Mouse (Mus musculus): ENCODE measurements at regions not wholly inside any gene's neighbourhood (a gene's known extent, or its start where the extent isn't known, plus 50 kb on each side); places are given as distances from the start of the nearest gene placed in this dataset.

DNA sequence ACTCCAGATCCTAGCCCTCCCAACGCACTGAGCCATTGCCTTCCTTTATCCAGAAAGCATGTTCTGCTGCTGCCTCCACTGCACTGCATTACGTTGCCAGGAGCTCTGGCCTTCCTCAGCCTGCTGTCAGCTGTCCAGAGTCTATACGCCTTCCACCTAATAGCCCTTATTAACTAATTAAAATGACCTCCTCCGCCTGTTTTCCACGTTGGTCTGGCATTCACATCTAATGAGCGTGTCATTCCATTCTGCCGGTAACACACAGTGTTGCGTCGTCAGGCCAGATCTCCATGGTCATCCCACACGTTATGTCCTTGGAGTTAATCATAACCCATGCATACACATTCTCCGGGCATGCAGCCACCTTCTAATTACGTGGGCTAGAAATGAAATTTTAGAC is 56.7 kb upstream of the Med4 start:
- CTCF ChIA-PET: no interaction called here

DNA sequence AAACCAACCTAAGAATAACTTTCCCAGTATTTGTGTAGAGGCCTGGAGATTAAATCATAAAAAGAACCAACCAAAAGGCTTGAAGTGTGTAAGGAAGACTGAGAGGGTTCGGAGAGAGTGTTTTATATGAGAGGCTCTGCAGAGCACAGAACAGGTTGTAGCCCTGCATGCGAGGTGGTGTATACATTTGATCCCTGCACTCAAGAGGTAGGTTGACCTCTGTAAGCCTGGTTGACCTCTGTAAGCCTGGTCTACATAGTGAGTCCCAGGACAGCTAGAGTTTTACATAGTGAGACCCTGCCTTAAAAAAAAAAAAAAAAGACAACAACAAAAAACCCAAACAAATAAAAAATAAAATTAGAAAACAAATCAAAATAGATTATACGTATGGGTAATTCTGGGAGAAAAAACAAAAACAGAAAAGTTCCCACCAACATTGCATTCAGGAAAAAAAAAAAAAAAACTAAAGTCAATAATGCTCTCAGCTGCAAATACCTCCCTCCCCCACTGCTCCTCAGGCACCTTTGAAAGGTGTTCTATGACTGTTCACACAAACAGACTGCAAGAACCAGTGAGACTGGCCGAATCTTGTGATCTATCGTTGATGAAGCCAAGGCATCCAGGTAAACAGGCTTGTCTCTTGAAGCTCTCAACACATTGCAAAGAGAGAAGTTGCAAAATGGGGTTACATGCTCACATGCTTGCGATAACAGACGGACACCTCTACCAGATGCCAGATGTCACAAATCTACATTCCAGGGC is 57.3 kb upstream of the Med4 start:
- CTCF ChIA-PET: no interaction called here

- CTCF ChIA-PET: no interaction called here
These were observed 58.4 kb upstream of the Med4 start for GRCm38 (mm10) chr14:73451291-73452045.

- CTCF ChIA-PET: no interaction called here
These were observed 59.8 kb upstream of the Med4 start for GRCm38 (mm10) chr14:73449901-73450495.

GRCm38 (mm10) chr14:73449111-73449510 is 60.7 kb upstream of the Med4 start:
- CTCF ChIA-PET: no interaction called here

- CTCF ChIA-PET: no interaction called here
These were observed 60.6 kb upstream of the Itm2b start for GRCm38 (mm10) chr14:73445508-73446256.

DNA sequence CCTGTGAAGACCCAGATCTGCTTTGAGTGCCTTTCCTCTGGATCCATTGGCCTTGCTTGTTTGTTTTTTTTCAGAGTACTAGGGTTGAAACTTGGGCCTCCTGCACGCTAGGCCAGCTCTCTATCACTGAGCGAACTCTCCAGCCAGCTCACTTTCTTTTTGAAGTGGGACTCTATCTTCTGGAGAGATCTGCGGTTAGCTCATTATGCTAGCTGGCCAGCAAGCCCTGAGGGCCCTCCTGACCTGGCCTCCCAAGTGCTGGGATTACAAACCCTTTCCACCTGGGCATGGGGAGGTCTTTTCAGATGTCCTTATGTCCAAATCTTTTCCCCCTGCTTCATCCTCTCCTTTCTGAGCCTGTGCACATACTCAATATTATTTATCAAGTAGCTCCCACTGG is 59.6 kb upstream of the Itm2b start:
- CTCF ChIA-PET: no interaction called here

GRCm38 (mm10) chr14:73441951-73442716 is 57.0 kb upstream of the Itm2b start:
- CTCF ChIA-PET: interaction anchor here (0.6 to 0.7 kb wide), 3 partner anchors 21 to 1155 kb away, joined by 3 read pairs; no protein-coding TSS in a partner anchor

GRCm38 (mm10) chr14:73441206-73441950 is 56.3 kb upstream of the Itm2b start:
- CTCF ChIA-PET: interaction anchor here (0.6 to 0.7 kb wide), 3 partner anchors 20 to 1154 kb away, joined by 3 read pairs; no protein-coding TSS in a partner anchor

- CTCF ChIA-PET: interaction anchor here (0.7 kb wide), 1 partner anchor 1875 kb away, joined by 4 read pairs; no protein-coding TSS in a partner anchor
These were observed 54.8 kb upstream of the Itm2b start for GRCm38 (mm10) chr14:73439802-73440309.

DNA sequence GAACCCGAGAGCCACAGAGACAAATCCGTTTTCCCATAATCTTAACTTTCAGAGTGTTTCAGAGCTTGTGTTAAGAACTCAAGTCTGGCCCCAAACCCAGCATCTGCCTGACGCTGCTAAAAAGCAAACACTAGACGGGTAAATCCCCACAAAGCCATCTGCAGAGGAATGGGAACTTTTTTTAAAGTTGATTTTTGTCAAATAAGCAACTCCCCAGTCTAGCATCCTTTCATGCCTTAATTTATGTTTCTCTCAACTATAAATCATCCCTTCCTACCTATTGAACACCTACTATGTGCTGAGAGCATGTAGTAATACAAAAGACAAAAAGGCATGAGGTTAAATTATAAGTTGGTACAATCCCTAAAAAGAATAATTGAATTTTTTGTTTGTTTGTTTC is 50.8 kb upstream of the Itm2b start:
- CTCF ChIA-PET: interaction anchor here (0.5 kb wide), 1 partner anchor 45 kb away, joined by 3 read pairs; no protein-coding TSS in a partner anchor
